Mouse (Mus musculus) liver, postnatal 0 days (tissue): ENCODE measurements around the gene Nfib.

Experiments used
- CTCF ChIP-seq: sonication (generic); IDR thresholded peaks from 2 replicates; pipeline ENCODE4 v1.5.1; 2016; ENCODE audit warnings: antibody characterized with exemption, low read depth
- EP300 ChIP-seq: IDR thresholded peaks from 2 replicates; pipeline ENCODE4 v1.6.1; 2016; ENCODE audit warnings: antibody characterized with exemption, low read depth, mild to moderate bottlenecking

DNA sequence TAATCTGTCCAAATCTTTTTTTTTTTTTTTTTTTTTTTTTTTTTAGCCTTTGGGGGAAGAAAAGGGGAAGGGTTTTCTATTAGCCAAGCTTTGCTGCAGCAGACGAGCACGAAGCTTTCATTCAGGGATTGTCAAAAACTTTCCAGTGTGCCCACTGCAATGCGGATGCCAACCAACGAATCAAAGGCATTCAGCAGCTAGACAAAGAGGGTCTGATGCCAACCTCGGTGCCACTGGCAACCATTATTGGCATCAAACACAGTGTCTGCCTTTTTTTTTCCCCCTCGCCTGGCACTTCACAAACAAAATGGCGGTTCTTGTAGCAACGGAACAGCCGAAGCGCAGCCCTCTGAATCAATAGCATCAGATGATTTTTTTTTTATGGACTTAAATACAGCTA lies 210.7 kb downstream of the Nfib start:
- TF ChIP-seq CTCF (no peak), EP300 (no peak)
